Mouse (Mus musculus): ENCODE data around the gene Barhl1.

DNA sequence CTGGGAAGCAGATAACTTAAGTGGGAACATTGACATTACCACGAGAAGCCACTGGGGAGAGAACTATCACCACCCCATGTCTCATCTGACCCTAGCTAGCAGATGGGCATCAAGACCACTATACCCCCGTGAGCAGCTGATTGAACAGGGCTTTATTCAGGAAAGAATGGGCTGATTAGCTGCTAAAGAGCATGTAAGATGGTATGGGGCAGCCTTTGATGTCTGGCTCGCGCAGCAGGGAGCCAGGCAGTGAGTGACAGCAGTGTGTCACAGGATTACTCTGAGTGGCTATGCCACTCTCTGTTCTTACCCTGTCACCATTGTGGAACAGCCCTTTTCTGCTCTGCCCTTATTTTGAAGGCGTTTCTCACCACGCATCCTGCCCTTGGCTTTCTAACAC, 22.9 kb downstream of the Barhl1 start:
- TF ChIP-seq POLR2A (IDR thresholded peaks at IDR 0.05; ENCODE audit: borderline replicate concordance, extremely low read depth, insufficient read depth, insufficient read length, poor library complexity, severe bottlenecking) (no peak), CTCF (IDR thresholded peaks at IDR 0.05; ENCODE audit: borderline replicate concordance, extremely low read depth, insufficient read depth, insufficient read length) (no peak)
